Mouse (Mus musculus): Measurements from ENCODE around the gene Vtn. TPM values are rescaled to one million over a fixed set of nuclear protein-coding genes. Genes with fewer than 3 reads are reported as not detected.
A peak's percentile ranks its signal among the peaks of the same experiment; 100 is the strongest.
"Not testable (repeated sequence)": the region's sequence is repeated elsewhere in the genome, so short reads cannot be mapped to it uniquely, and the experiment has no call there.

The Vtn gene
- polyA plus RNA-seq, 1 experiment from 2014 or later = 16.7 TPM

DNA sequence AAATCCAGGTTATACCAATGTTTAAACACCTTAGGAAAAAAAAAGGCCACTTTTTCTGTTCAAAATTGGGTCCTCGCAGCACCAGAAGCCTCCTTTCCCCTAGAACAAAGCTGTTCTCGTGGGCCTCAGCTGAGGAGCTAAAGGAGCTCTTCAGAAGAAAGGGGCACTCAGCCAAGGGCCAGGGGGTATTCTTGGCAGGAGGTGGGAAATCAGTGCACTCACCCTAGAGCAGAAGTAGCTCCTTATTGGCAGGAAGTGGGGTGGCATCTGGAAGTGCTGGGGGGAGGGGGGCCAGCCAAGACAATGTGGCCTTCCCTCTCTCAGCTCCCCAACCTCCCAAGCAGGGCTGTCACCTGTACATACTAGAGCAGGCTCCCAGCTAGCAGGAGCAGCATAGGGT, 25.9 kb downstream of the Vtn start:
- no peak for DNase-seq (ENCODE audit: low spot score)
- Histone ChIP-seq H3K27me3 (replicated peaks; ENCODE audit: low read depth, poor library complexity, severe bottlenecking) (no peaks in the 10 kb centered on the region), H3K9me3 (no peaks in the 10 kb centered on the region), H3K36me3 (replicated peaks) (peaks cover 100% of the 10 kb centered on the region), H3K4me3 (no peak overlapping the region), H3K27ac (replicated peaks) (no peak overlapping the region), H3K4me1 (no peaks in the 10 kb centered on the region)
- WGBS = 91% methylated on average over 2 of the region's 2 CpGs

DNA sequence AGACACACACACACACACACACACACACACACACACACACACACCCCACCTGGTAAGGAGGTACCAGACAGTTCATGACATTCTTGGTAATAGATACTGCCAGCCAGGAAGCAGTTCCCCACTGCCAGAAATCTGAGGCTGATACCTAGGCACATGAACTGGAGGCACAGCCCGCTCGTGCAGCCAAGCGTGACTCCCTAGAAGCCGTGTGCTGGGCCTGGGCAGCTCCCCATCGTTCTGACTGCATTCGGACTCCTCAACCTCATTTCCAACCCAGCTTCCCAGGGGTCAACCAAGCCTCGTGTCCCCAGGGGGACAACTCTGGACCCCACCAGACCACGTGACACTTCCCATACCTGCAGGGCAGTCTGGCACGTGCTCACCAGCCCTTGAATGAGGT, 29.8 kb downstream of the Vtn start:
- H3K4me1 ChIP-seq = no peaks in the 10 kb centered on the region
- H3K9me3 ChIP-seq = no peaks in the 10 kb centered on the region
- no peak overlapping the region for H3K4me3 ChIP-seq
- H3K36me3 ChIP-seq (replicated peaks) = peaks cover 97% of the 10 kb centered on the region
- no peak overlapping the region for H3K27ac ChIP-seq (replicated peaks)
- DNase-seq (ENCODE audit: low spot score) = no peak
- WGBS = 90% methylated on average over 9 of the region's 9 CpGs
- no peaks in the 10 kb centered on the region for H3K27me3 ChIP-seq (replicated peaks; ENCODE audit: low read depth, poor library complexity, severe bottlenecking)

- Histone ChIP-seq H3K4me1 (peaks cover 7% of the 10 kb centered on the region), H3K4me3 (no peak overlapping the region), H3K36me3 (replicated peaks) (peaks cover 90% of the 10 kb centered on the region), H3K9me3 (no peaks in the 10 kb centered on the region), H3K27me3 (replicated peaks; ENCODE audit: low read depth, poor library complexity, severe bottlenecking) (no peaks in the 10 kb centered on the region), H3K27ac (replicated peaks) (no peak overlapping the region)
- WGBS = 92% methylated on average over 12 of the region's 12 CpGs
- DNase-seq (ENCODE audit: low spot score) = no peak
Measured at GRCm38 (mm10) chr11:78530001-78530400, 31.1 kb downstream of the Vtn start.

GRCm38 (mm10) chr11:78531046-78531445, 32.2 kb downstream of the Vtn start:
- H3K4me3 ChIP-seq = no peak overlapping the region
- H3K27me3 ChIP-seq (replicated peaks; ENCODE audit: low read depth, poor library complexity, severe bottlenecking) = no peaks in the 10 kb centered on the region
- peaks cover 80% of the 10 kb centered on the region for H3K36me3 ChIP-seq (replicated peaks)
- no peak overlapping the region for H3K27ac ChIP-seq (replicated peaks)
- no peaks in the 10 kb centered on the region for H3K9me3 ChIP-seq
- DNase-seq (ENCODE audit: low spot score) = no peak
- H3K4me1 ChIP-seq = peaks cover 11% of the 10 kb centered on the region
- WGBS = 77% methylated on average over 6 of the region's 6 CpGs

DNA sequence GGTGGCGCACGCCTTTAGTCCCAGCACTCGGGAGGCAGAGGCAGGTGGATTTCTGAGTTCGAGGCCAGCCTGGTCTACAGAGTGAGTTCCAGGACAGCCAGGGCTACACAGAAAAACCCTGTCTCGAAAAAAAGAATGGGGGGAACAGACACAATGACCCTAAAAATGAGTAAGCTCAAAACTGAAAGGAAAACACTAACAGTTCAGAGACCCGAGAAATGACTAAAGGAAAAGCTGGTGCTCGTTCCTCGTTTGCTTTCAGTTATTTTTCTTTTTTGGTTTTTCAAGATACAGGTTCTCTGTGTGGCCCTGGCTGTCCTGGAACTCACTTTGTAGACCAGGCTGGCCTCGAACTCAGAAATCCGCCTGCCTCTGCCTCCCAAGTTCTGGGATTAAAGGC, 32.6 kb downstream of the Vtn start:
- WGBS = 93% methylated on average over 10 of the region's 10 CpGs
- Histone ChIP-seq H3K4me1 (peaks cover 11% of the 10 kb centered on the region), H3K36me3 (replicated peaks) (peaks cover 75% of the 10 kb centered on the region)
- not testable (repeated sequence) for H3K27me3 ChIP-seq (replicated peaks; ENCODE audit: low read depth, poor library complexity, severe bottlenecking); H3K9me3 ChIP-seq; DNase-seq (ENCODE audit: low spot score); H3K27ac ChIP-seq (replicated peaks); H3K4me3 ChIP-seq

DNA sequence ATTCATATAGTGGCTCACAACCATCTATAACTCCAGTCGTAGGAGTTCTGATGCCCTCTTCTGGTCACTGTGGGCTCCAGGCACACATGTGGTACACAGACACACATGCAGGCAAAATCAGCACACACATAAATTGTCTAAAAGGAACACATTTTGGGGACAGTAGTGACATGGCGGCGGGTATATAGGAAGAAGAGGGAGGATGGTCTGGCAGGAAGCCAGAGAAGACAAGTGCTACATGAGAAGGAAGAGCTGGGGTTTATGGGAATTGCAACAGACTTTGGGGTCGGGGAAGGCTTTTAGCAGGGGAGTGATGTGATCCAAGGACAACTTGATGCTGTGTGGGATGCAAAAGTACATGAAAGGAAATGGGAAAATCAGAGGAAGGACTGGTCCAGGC, 35.6 kb downstream of the Vtn start:
- Histone ChIP-seq H3K36me3 (replicated peaks) (peaks cover 59% of the 10 kb centered on the region), H3K4me3 (peak overlapping the region; percentile 91), H3K27me3 (replicated peaks; ENCODE audit: low read depth, poor library complexity, severe bottlenecking) (no peaks in the 10 kb centered on the region), H3K4me1 (peaks cover 22% of the 10 kb centered on the region), H3K27ac (replicated peaks) (no peak overlapping the region), H3K9me3 (no peaks in the 10 kb centered on the region)
- DNase-seq (ENCODE audit: low spot score) = no peak
- 90% methylated on average over 4 of the region's 4 CpGs for WGBS

DNA sequence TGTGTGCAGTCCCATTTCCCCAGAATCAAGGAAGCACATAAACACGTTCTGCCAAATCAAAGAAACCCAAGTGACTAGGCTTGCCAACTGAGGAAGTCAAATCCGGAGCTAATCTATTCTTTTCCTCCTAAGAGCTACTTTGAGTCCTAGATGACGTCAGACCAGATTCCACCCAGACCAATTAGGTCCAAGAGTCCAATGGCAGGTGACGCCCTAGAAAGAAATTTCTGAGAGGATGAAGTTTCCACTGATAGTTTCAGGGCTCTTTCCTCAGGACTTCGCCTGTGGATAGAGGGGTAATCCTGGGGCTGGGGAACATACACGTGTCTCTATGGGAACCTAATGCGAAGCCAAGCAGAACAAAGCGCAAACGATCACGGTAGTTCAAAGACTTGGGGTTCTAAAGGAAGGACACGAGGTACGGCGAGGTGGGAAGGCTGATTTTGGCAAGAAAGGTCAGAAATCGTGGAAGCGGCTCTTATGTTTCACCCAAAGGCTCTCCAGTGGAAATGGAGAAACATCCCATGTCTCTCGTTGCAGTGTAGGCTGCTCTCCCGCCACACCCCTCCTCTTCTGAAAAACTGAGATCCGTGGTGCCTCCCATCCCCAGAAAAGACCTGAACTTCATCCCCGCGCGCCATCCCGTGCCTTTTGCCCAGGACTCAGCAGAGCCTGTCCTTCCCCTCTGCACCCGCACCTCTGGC, 36.6 kb downstream of the Vtn start:
- H3K4me1 ChIP-seq = peaks cover 22% of the 10 kb centered on the region
- under 1% methylated on average over 23 of the region's 23 CpGs for WGBS
- peak overlapping the region; percentile 92 for H3K27ac ChIP-seq (replicated peaks)

DNA sequence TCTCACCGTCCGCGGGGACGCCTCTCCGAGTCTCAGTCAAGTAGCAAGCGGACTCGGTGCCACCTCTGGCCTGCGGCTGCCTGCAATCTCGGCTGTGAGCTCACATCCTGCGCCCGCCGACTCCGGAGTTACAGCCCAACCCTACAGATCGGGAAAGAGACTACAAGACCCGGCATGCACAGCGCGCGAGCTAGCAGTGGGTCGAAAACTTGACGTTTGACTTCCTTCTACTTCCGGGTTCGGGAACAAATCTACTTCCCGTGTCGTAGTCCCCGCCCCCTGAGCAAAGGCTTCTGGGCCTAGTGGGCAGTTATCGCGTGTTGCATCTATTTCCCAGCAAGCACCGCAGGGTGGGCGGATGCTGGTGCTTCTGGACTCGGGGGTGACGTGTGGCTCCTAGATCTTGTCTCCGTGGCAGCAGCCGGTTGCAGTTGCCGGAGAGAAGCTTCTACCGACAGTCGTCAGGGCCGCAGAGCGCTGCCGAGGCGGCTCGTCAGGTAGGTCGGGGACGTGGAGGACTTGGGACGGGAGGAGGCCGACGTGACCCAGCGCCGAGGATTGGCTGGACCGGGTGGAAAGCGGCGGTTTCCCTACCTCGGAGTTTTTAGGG, 37.3 kb downstream of the Vtn start, which contains the start of the genes Tnfaip1 and Ift20:
Gene Tnfaip1, minus strand, starts transcription at position 253 of the 610 bp plus-strand sequence.
Gene Ift20, plus strand, starts transcription at position 282 of the 610 bp plus-strand sequence.
- peaks cover 59% of the 10 kb centered on the region for H3K36me3 ChIP-seq (replicated peaks)
- H3K27me3 ChIP-seq (replicated peaks; ENCODE audit: low read depth, poor library complexity, severe bottlenecking) = no peaks in the 10 kb centered on the region
- peak within 1 kb of the TSS; percentile 91 for H3K4me3 ChIP-seq
- peak; percentile 98 for DNase-seq (ENCODE audit: low spot score)
- no peaks in the 10 kb centered on the region for H3K9me3 ChIP-seq
- H3K4me1 ChIP-seq = peaks cover 22% of the 10 kb centered on the region
- WGBS = under 1% methylated on average over 52 of the region's 52 CpGs
- peak within 1 kb of the TSS; percentile 92 for H3K27ac ChIP-seq (replicated peaks)

More for the DNA sequence above, 36.6 kb downstream of the Vtn start:
- H3K9me3 ChIP-seq = no peaks in the 10 kb centered on the region
- peaks cover 59% of the 10 kb centered on the region for H3K36me3 ChIP-seq (replicated peaks)
- no peaks in the 10 kb centered on the region for H3K27me3 ChIP-seq (replicated peaks; ENCODE audit: low read depth, poor library complexity, severe bottlenecking)
- peak overlapping the region; percentile 91 for H3K4me3 ChIP-seq
- DNase-seq (ENCODE audit: low spot score) = peak; percentile 35

- no peaks in the 10 kb centered on the region for H3K27me3 ChIP-seq (replicated peaks; ENCODE audit: low read depth, poor library complexity, severe bottlenecking)
- peak overlapping the region; percentile 91 for H3K4me3 ChIP-seq
- WGBS = 4% methylated on average over 14 of the region's 14 CpGs
- H3K36me3 ChIP-seq (replicated peaks) = peaks cover 61% of the 10 kb centered on the region
- H3K9me3 ChIP-seq = no peaks in the 10 kb centered on the region
- peaks cover 22% of the 10 kb centered on the region for H3K4me1 ChIP-seq
- H3K27ac ChIP-seq (replicated peaks) = peak overlapping the region; percentile 92
- no peak for DNase-seq (ENCODE audit: low spot score)
Measured at GRCm38 (mm10) chr11:78536690-78537084, 37.8 kb downstream of the Vtn start.

GRCm38 (mm10) chr11:78540358-78540757, 41.5 kb downstream of the Vtn start:
- no peaks in the 10 kb centered on the region for H3K9me3 ChIP-seq
- peaks cover 72% of the 10 kb centered on the region for H3K36me3 ChIP-seq (replicated peaks)
- WGBS = 89% methylated on average over 3 of the region's 3 CpGs
- no peak overlapping the region for H3K27ac ChIP-seq (replicated peaks)
- H3K27me3 ChIP-seq (replicated peaks; ENCODE audit: low read depth, poor library complexity, severe bottlenecking) = no peaks in the 10 kb centered on the region
- DNase-seq (ENCODE audit: low spot score) = no peak
- H3K4me3 ChIP-seq = no peak overlapping the region
- H3K4me1 ChIP-seq = peaks cover 11% of the 10 kb centered on the region

DNA sequence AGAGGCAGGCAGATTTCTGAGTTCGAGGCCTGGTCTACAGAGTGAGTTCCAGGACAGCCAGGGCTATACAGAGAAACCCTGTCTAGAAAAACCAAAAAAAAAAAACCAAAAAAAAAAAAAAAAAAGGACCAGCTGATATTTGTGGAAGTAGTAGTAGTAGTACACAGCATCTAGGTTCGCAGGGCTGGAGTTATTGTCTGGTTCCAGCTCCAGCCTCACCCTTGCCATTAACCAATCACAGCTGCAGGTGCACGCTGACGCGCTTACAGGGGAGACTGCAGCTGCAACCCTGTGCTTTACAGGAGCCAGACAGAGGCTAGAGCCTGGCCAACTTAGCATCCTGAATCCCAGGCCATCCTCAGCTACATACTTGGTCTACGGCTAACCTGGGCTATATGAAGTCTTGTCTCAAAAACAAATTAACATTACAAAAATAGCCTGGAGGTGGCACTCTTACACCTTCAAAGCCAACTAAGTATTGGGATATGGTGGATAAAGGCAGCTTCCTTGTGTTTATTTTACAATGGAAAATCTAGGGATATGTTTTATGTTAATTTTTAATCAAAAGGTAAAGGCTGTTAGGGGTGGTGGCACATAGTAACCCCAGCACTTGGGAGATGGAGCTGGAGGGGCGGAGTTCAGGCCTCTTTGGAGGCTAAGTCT, 45.7 kb downstream of the Vtn start:
- Histone ChIP-seq H3K4me1 (peaks cover 19% of the 10 kb centered on the region), H3K36me3 (replicated peaks) (peaks cover 74% of the 10 kb centered on the region), H3K27ac (replicated peaks) (no peak overlapping the region), H3K9me3 (no peaks in the 10 kb centered on the region), H3K4me3 (no peak overlapping the region), H3K27me3 (replicated peaks; ENCODE audit: low read depth, poor library complexity, severe bottlenecking) (no peaks in the 10 kb centered on the region)
- WGBS = 93% methylated on average over 7 of the region's 7 CpGs
- DNase-seq (ENCODE audit: low spot score) = no peak

DNA sequence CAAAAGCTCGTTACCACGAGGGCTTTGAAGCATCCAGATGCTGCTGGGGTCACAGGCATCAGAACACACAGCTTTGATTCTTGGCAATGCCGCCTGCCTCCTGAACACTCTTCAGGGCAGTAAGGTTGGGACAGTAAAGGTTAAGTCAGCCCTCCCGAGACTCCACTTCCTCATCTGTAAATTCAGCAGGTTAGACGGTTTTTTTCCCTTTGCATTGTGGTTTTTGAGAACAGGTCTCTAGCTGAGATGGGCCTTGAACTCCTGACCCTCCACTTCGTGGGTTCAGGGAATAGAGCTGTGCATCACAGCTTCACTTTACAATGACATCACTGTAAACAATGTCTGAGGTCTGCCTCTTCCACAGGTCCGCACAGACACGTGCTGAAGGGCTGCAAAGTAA, 46.3 kb downstream of the Vtn start:
- WGBS = 80% methylated on average over 8 of the region's 8 CpGs
- H3K4me1 ChIP-seq = peaks cover 22% of the 10 kb centered on the region
- no peak overlapping the region for H3K4me3 ChIP-seq
- H3K9me3 ChIP-seq = no peaks in the 10 kb centered on the region
- H3K27me3 ChIP-seq (replicated peaks; ENCODE audit: low read depth, poor library complexity, severe bottlenecking) = no peaks in the 10 kb centered on the region
- no peak overlapping the region for H3K27ac ChIP-seq (replicated peaks)
- DNase-seq (ENCODE audit: low spot score) = no peak
- peaks cover 68% of the 10 kb centered on the region for H3K36me3 ChIP-seq (replicated peaks)

All from embryonic facial prominence, embryonic 10.5 days (tissue).